Mouse (Mus musculus): ENCODE data around the gene Ctdsp1. TPM values are rescaled to one million over a fixed set of nuclear protein-coding genes. Genes with fewer than 3 reads are reported as not detected.

The Ctdsp1 gene
- polyA plus RNA-seq, 1 experiment from 2014 or later: 60.0 TPM

DNA sequence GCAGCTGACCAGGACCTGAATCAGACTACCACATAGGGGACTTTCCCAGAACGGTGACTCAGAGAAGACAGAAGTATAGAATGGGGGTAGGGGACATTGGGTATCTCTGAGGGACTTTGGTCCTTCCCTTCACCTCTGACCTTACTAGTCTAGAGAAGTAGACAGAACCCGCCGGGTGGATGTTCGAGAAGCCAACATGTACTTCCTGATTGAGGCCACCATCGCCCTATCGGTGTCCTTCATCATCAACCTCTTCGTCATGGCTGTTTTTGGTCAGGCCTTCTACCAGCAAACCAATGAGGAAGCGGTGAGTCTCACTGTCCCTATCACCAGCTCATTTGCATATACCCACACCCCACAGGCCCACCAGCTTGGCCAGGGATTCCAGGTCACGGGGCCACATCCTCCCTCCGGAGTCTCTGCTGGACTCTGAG is 9.7 kb upstream of the Ctdsp1 start:
- no peaks in the 10 kb centered on the region for H3K27me3 ChIP-seq (ENCODE audit: control insufficient read depth, insufficient read depth, low read length)
- no peaks in the 10 kb centered on the region for H3K4me1 ChIP-seq (ENCODE audit: control insufficient read depth, insufficient read depth, low read length)
- H3K9ac ChIP-seq (replicated peaks; ENCODE audit: low read length): no peak overlapping the region
- H3K36me3 ChIP-seq (replicated peaks; ENCODE audit: control insufficient read depth, insufficient read depth, low read depth, low read length): no peaks in the 10 kb centered on the region
- no peak overlapping the region for H3K4me3 ChIP-seq (ENCODE audit: low read depth, low read length)
- ATAC-seq (replicated peaks; ENCODE audit: insufficient number of reproducible peaks, low FRiP score, low TSS enrichment, low read depth) (no peak), DNase-seq (ENCODE audit: low spot score) (no peak)
- H3K9me3 ChIP-seq (replicated peaks; ENCODE audit: control insufficient read depth, low read length): no peaks in the 10 kb centered on the region
- H3K27ac ChIP-seq (replicated peaks; ENCODE audit: low read depth, low read length): no peak overlapping the region
- WGBS: 89% methylated on average over 10 of the region's 10 CpGs
- H3K4me2 ChIP-seq (ENCODE audit: low read depth, low read length): no peak overlapping the region

DNA sequence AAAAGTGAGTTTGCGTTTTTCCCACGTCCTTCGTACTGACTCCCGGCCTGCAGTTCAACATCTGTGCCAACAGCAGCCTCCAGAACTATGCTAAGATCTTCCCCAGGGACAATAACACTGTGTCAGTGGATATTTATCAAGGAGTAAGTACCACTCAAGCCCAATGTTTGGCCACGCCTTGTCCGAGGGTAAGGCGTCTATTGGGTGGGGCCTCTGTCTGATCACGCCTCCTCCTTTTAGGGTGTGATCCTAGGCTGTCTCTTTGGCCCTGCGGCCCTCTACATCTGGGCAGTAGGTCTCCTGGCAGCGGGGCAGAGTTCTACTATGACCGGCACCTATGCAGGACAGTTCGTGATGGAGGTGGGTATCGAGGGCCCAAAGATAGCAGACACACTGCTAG is 7.9 kb upstream of the Ctdsp1 start:
- Histone ChIP-seq H3K9me3 (replicated peaks; ENCODE audit: control insufficient read depth, low read length) (no peaks in the 10 kb centered on the region), H3K27ac (replicated peaks; ENCODE audit: low read depth, low read length) (no peak overlapping the region), H3K36me3 (replicated peaks; ENCODE audit: control insufficient read depth, insufficient read depth, low read depth, low read length) (no peaks in the 10 kb centered on the region), H3K4me3 (ENCODE audit: low read depth, low read length) (no peak overlapping the region), H3K4me2 (ENCODE audit: low read depth, low read length) (no peak overlapping the region), H3K9ac (replicated peaks; ENCODE audit: low read length) (no peak overlapping the region), H3K27me3 (ENCODE audit: control insufficient read depth, insufficient read depth, low read length) (no peaks in the 10 kb centered on the region), H3K4me1 (ENCODE audit: control insufficient read depth, insufficient read depth, low read length) (no peaks in the 10 kb centered on the region)
- 84% methylated on average over 13 of the region's 13 CpGs for WGBS
- no peak for DNase-seq (ENCODE audit: low spot score)
- ATAC-seq (replicated peaks; ENCODE audit: insufficient number of reproducible peaks, low FRiP score, low TSS enrichment, low read depth): no peak

DNA sequence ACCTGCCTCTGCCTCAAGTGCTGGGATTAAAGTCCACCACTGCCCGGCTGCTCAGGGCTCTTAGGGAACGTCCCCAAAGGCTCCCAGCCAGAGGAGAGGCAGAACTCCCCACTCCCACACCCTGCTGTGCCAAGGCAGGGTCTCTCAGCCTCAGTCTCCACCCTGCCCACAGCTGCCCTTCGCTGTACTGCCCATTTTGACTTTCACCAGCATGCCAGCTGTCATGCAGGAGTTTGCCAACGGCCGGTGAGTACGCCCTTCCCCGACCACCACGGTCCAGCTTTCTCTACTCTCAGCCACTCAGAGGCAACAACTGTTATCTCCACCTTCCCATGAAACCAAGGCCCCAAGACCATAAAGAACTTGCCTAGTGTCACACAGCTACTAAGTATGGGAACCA is 6.8 kb upstream of the Ctdsp1 start:
- ATAC-seq (replicated peaks; ENCODE audit: insufficient number of reproducible peaks, low FRiP score, low TSS enrichment, low read depth): no peak

DNA sequence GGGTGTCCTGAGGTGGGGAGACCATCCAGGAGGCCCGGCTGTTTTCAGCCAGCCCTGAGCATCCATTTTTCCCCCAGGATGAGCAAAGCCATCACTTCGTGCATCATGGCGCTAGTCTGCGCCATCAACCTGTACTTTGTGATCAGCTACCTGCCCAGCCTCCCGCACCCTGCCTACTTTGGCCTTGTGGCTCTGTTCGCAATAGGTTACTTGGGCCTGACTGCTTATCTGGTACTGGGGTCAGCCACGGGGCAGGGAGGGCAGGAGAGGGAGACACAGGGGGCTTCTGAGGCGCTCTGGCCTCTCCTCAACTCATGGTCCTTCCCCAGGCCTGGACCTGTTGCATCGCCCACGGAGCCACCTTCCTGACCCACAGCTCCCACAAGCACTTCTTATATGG is 6.2 kb upstream of the Ctdsp1 start:
- WGBS: 92% methylated on average over 9 of the region's 10 CpGs
- peaks cover 2% of the 10 kb centered on the region; the same call in 1 of the 2 replicates for H3K27me3 ChIP-seq (ENCODE audit: control insufficient read depth, insufficient read depth, low read length)

More for the DNA sequence above, 6.8 kb upstream of the Ctdsp1 start:
- no peaks in the 10 kb centered on the region for H3K9me3 ChIP-seq (replicated peaks; ENCODE audit: control insufficient read depth, low read length)
- no peaks in the 10 kb centered on the region for H3K4me1 ChIP-seq (ENCODE audit: control insufficient read depth, insufficient read depth, low read length)
- no peak overlapping the region for H3K4me3 ChIP-seq (ENCODE audit: low read depth, low read length)
- no peak overlapping the region for H3K4me2 ChIP-seq (ENCODE audit: low read depth, low read length)
- 91% methylated on average over 8 of the region's 8 CpGs for WGBS
- no peaks in the 10 kb centered on the region; the same call in 1 of the 2 replicates for H3K27me3 ChIP-seq (ENCODE audit: control insufficient read depth, insufficient read depth, low read length)
- no peaks in the 10 kb centered on the region for H3K36me3 ChIP-seq (replicated peaks; ENCODE audit: control insufficient read depth, insufficient read depth, low read depth, low read length)
- no peak overlapping the region for H3K27ac ChIP-seq (replicated peaks; ENCODE audit: low read depth, low read length)
- no peak overlapping the region for H3K9ac ChIP-seq (replicated peaks; ENCODE audit: low read length)
- no peak for DNase-seq (ENCODE audit: low spot score)

DNA sequence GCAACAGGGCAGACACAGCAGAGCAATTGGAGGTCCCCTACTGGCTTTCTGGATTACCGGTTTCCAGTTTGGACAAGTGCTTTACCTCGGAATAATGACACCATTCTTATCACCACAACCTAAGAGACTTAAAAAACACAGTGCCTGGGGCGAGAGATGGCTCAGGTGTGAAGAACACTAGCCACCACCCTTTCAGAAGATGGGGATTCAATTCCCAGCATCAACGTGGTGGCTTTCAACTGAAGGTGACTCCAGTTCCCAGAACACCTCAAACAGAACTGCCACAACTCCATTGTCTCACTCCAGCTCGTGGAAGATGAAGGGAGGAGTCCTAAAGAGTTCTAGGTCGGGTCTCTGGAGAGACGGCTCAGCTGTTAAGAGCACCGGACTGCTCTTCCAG is 5.8 kb upstream of the Ctdsp1 start:
- DNase-seq (ENCODE audit: low spot score): no peak
- 89% methylated on average over 8 of the region's 8 CpGs for WGBS
- Histone ChIP-seq H3K27ac (replicated peaks; ENCODE audit: low read depth, low read length) (no peak overlapping the region), H3K4me2 (ENCODE audit: low read depth, low read length) (no peak overlapping the region), H3K4me1 (ENCODE audit: control insufficient read depth, insufficient read depth, low read length) (peaks cover 3% of the 10 kb centered on the region; the same call in 1 of the 2 replicates), H3K27me3 (ENCODE audit: control insufficient read depth, insufficient read depth, low read length) (peaks cover 2% of the 10 kb centered on the region; the same call in 1 of the 2 replicates), H3K4me3 (ENCODE audit: low read depth, low read length) (no peak overlapping the region), H3K9me3 (replicated peaks; ENCODE audit: control insufficient read depth, low read length) (no peaks in the 10 kb centered on the region), H3K9ac (replicated peaks; ENCODE audit: low read length) (no peak overlapping the region), H3K36me3 (replicated peaks; ENCODE audit: control insufficient read depth, insufficient read depth, low read depth, low read length) (no peaks in the 10 kb centered on the region)
- no peak for ATAC-seq (replicated peaks; ENCODE audit: insufficient number of reproducible peaks, low FRiP score, low TSS enrichment, low read depth)

More for the DNA sequence above, 6.2 kb upstream of the Ctdsp1 start:
- no peak overlapping the region for H3K27ac ChIP-seq (replicated peaks; ENCODE audit: low read depth, low read length)
- H3K4me1 ChIP-seq (ENCODE audit: control insufficient read depth, insufficient read depth, low read length): peaks cover 1% of the 10 kb centered on the region; the same call in 1 of the 2 replicates
- H3K4me2 ChIP-seq (ENCODE audit: low read depth, low read length): no peak overlapping the region
- ATAC-seq (replicated peaks; ENCODE audit: insufficient number of reproducible peaks, low FRiP score, low TSS enrichment, low read depth): no peak
- DNase-seq (ENCODE audit: low spot score): no peak
- H3K9me3 ChIP-seq (replicated peaks; ENCODE audit: control insufficient read depth, low read length): no peaks in the 10 kb centered on the region
- H3K36me3 ChIP-seq (replicated peaks; ENCODE audit: control insufficient read depth, insufficient read depth, low read depth, low read length): no peaks in the 10 kb centered on the region
- no peak overlapping the region for H3K4me3 ChIP-seq (ENCODE audit: low read depth, low read length)
- no peak overlapping the region for H3K9ac ChIP-seq (replicated peaks; ENCODE audit: low read length)

DNA sequence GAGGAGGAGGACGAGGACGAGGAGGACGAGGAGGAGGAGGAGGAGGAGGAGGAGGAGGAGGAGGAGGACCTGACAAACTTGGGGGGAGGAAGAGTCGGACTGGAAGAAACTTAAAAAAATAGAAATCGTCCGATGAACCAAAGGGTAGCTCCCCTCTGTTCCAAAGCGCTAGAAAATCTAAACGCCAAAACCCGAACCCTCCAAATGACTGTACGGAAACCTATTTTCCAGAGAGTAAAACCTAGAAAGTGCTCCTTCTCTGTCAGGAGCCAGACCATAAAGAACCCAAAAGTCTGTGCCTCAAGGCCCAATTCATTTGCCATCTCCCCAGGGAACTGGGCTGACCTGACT is 5.0 kb upstream of the Ctdsp1 start:
- H3K4me2 ChIP-seq (ENCODE audit: low read depth, low read length): peak overlapping the region; percentile 55
- H3K36me3 ChIP-seq (replicated peaks; ENCODE audit: control insufficient read depth, insufficient read depth, low read depth, low read length): no peaks in the 10 kb centered on the region
- H3K9me3 ChIP-seq (replicated peaks; ENCODE audit: control insufficient read depth, low read length): no peaks in the 10 kb centered on the region
- WGBS: 47% methylated on average over 7 of the region's 10 CpGs
- ATAC-seq (replicated peaks; ENCODE audit: insufficient number of reproducible peaks, low FRiP score, low TSS enrichment, low read depth) (no peak), DNase-seq (ENCODE audit: low spot score) (no peak)
- peak overlapping the region; percentile 91 for H3K27ac ChIP-seq (replicated peaks; ENCODE audit: low read depth, low read length)
- peaks cover 2% of the 10 kb centered on the region; the same call in 1 of the 2 replicates for H3K27me3 ChIP-seq (ENCODE audit: control insufficient read depth, insufficient read depth, low read length)
- peaks cover 3% of the 10 kb centered on the region; the same call in 1 of the 2 replicates for H3K4me1 ChIP-seq (ENCODE audit: control insufficient read depth, insufficient read depth, low read length)
- peak overlapping the region; percentile 70 for H3K9ac ChIP-seq (replicated peaks; ENCODE audit: low read length)
- peak overlapping the region; percentile 41 for H3K4me3 ChIP-seq (ENCODE audit: low read depth, low read length)

DNA sequence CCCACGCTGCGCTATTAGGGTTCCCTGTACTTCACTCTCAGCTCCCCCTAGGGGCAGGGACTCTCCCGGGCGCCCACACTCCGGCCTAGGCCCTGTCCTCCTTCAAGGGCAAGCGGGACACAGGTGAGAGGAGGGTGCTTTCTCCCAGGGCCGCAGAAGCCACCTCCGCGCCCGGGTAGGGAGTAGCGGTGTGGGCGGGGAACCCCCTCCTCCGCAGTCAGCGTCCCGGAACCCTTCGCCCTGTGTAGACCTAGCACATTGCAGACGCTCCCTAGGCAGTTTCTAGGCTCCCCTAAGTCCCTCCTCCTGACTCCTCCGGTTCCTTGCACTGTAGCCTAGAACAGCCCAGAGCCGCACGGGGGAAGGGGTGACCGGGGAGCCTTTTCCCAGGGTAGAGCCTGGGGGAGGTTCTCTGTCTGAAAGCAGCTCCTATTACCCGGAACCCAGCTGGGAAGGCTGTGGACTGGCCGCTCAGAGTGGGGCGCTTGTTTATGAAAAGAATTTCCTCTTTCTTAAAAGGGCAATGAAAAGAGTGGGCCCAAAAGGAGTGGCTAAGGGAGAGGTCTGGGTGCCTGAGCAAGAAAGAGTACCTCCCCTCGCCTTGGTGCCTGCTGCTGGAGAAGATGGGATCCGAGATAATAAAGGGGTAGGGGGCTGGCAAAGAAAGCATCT is 4.5 kb upstream of the Ctdsp1 start:
- Histone ChIP-seq H3K9me3 (replicated peaks; ENCODE audit: control insufficient read depth, low read length) (no peaks in the 10 kb centered on the region), H3K4me2 (ENCODE audit: low read depth, low read length) (peak overlapping the region; percentile 55), H3K4me1 (ENCODE audit: control insufficient read depth, insufficient read depth, low read length) (peaks cover 3% of the 10 kb centered on the region; the same call in 1 of the 2 replicates), H3K9ac (replicated peaks; ENCODE audit: low read length) (peak overlapping the region; percentile 70), H3K4me3 (ENCODE audit: low read depth, low read length) (peak overlapping the region; percentile 41), H3K27ac (replicated peaks; ENCODE audit: low read depth, low read length) (peak overlapping the region; percentile 91), H3K27me3 (ENCODE audit: control insufficient read depth, insufficient read depth, low read length) (peaks cover 2% of the 10 kb centered on the region; the same call in 1 of the 2 replicates), H3K36me3 (replicated peaks; ENCODE audit: control insufficient read depth, insufficient read depth, low read depth, low read length) (no peaks in the 10 kb centered on the region)
- ATAC-seq (replicated peaks; ENCODE audit: insufficient number of reproducible peaks, low FRiP score, low TSS enrichment, low read depth) (peak; percentile 93), DNase-seq (ENCODE audit: low spot score) (peak; percentile 97)
- 0% methylated on average over 26 of the region's 26 CpGs for WGBS

DNA sequence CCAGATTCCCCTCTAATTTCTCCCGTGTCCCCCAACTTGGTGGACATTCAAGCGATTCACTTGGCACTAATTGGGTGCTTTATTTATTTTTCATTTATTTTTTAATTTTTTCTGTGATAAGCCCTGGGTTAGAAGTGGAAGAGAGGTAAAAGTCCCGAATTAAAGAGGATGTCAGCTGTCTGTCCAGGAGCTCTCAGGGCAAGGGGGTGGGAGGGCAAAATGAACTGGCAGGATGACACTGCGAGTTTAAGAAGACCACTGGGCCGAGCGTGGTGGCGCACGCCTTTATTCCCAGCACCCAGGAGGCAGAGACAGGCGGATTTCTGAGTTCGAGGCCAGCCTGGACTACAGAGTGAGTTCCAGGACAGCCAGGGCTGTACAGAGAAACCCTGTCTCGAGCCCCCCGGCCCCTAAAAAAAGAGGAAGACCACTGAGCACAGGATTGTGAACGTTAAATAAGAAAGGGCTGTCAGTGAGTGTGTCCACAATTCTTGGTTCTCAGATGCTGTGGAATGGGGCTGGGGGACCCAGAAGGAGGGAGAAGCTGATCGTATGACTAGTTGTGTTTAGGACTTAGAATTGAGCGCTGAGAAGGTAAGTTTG is 3.8 kb upstream of the Ctdsp1 start:
- H3K4me1 ChIP-seq (ENCODE audit: control insufficient read depth, insufficient read depth, low read length): peaks cover 3% of the 10 kb centered on the region; the same call in 1 of the 2 replicates
- no peak for DNase-seq (ENCODE audit: low spot score)
- peak overlapping the region; percentile 55; the same call in 1 of the 2 replicates for H3K4me2 ChIP-seq (ENCODE audit: low read depth, low read length)
- H3K27ac ChIP-seq (replicated peaks; ENCODE audit: low read depth, low read length): peak overlapping the region; percentile 91; the same call in 1 of the 2 replicates
- 56% methylated on average over 15 of the region's 15 CpGs for WGBS
- no peak overlapping the region; the same call in 1 of the 2 replicates for H3K9ac ChIP-seq (replicated peaks; ENCODE audit: low read length)
- H3K4me3 ChIP-seq (ENCODE audit: low read depth, low read length): peak overlapping the region; percentile 41
- no peaks in the 10 kb centered on the region for H3K36me3 ChIP-seq (replicated peaks; ENCODE audit: control insufficient read depth, insufficient read depth, low read depth, low read length)
- ATAC-seq (replicated peaks; ENCODE audit: insufficient number of reproducible peaks, low FRiP score, low TSS enrichment, low read depth): no peak
- no peaks in the 10 kb centered on the region for H3K9me3 ChIP-seq (replicated peaks; ENCODE audit: control insufficient read depth, low read length)
- peaks cover 2% of the 10 kb centered on the region; the same call in 1 of the 2 replicates for H3K27me3 ChIP-seq (ENCODE audit: control insufficient read depth, insufficient read depth, low read length)
